Mouse (Mus musculus) stomach, postnatal 0 days (tissue): ENCODE results near the gene Calu.

Source experiments
- CTCF ChIP-seq: IDR thresholded peaks from 2 replicates; pipeline ENCODE4 v1.5.1; 2016; ENCODE audit warnings: antibody characterized with exemption, low read depth, mild to moderate bottlenecking, moderate library complexity
- EP300 ChIP-seq: optimal IDR thresholded peaks from 2 replicates; pipeline ENCODE3; 2016; ENCODE audit warnings: antibody characterized with exemption

- peak; percentile 50 for TF ChIP-seq CTCF
- TF ChIP-seq EP300 = no peak
These were observed 44.1 kb upstream of the Calu start for GRCm38 (mm10) chr6:29303726-29304125.
